8 mouse cellular contexts compared by ENCODE assay signal in the genomic region with DNA sequence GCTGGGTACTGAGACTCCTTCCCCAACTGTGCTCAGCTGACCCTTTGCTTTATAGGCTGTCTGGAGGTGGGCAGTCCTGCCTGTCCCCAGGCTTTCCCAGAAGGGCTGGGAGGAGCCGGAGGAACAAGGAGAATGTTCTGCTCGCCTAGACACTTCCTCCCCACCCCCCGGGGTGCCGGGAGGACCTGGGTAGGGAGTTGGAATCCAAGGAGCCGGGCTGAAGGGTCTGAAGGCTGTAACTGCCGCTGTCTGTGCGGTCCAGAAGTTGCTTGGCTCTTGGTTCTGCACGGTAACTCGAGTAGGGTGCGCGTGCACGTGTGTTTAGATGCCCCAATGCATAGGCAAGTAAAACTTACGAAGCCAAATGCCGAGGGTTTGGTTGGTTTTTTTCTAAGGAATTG.
DNase-seq lines count a peak whose midpoint lies in the region; ATAC-seq and TF ChIP-seq lines count a peak whose summit lies in the region.

No protein-coding gene starts in this region.

- H3K79me2 ChIP-seq in MEL (ENCODE audit: control insufficient read depth, insufficient read depth, low read length, poor library complexity) = peaks cover 38% of the 10 kb centered on the region
- peaks cover 87% of the 10 kb centered on the region for H3K79me2 ChIP-seq in macrophage (ENCODE audit: inconsistent target)

- peaks cover 32 to 38% of the 10 kb centered on the region in 2 experiments for H3K4me1 ChIP-seq in MEL (ENCODE audit: control insufficient read depth in 1 of 2, insufficient read depth in 2 of 2, low read length in 2 of 2)
- peaks cover 41% of the 10 kb centered on the region for H3K4me1 ChIP-seq in embryonic facial prominence, embryonic 14.5 days (ENCODE audit: control insufficient read depth, insufficient read depth, low read length)
- peaks cover 30 to 58% of the 10 kb centered on the region in 2 experiments for H3K4me1 ChIP-seq in heart, embryonic 14.5 days (ENCODE audit: control insufficient read depth in 2 of 2, insufficient read depth in 2 of 2, low read length in 2 of 2)

- H3K4me3 ChIP-seq in MEL (ENCODE audit: control insufficient read depth in 1 of 2, insufficient read depth in 1 of 2, low read depth in 2 of 2, low read length in 2 of 2) (peak overlapping the region; percentile 46 to 50), macrophage (ENCODE audit: inconsistent target) (peak overlapping the region; percentile 36)
- H3K4me3 ChIP-seq in embryonic facial prominence, embryonic 14.5 days (ENCODE audit: low read depth, low read length) = peak overlapping the region; percentile 25
- H3K4me3 ChIP-seq in heart, embryonic 14.5 days (ENCODE audit: control insufficient read depth in 1 of 2, insufficient read depth in 1 of 2, low read depth in 1 of 2, low read length in 2 of 2) = peak overlapping the region; percentile 27 to 32

- no peak for TF ChIP-seq RAD21 in MEL (IDR thresholded peaks at IDR 0.05; ENCODE audit: low read depth, low read length)

- H3K4me2 ChIP-seq in embryonic facial prominence, embryonic 14.5 days (ENCODE audit: low read depth, low read length) = peak overlapping the region; percentile 53
- H3K4me2 ChIP-seq in heart, embryonic 14.5 days (ENCODE audit: low read length) = peak overlapping the region; percentile 71

- TF ChIP-seq POLR2A in MEL (IDR thresholded peaks at IDR 0.05; ENCODE audit: control insufficient read depth in 1 of 2, insufficient read depth in 1 of 2, low read depth in 1 of 2, low read length in 2 of 2, poor library complexity in 1 of 2) = 0 out of 4 replicates have a peak, but pooled peaks of 1 of the 2 experiments have one; percentile 24

- peak; percentile 82 for DNase-seq in 3134 (ENCODE audit: extremely low read depth, insufficient read length, low spot score)
- peak; percentile 80 for DNase-seq in MEL (ENCODE audit: low read depth, low spot score)
- peak; percentile 84 for DNase-seq in embryonic facial prominence, embryonic 14.5 days (ENCODE audit: low spot score)
- DNase-seq in kidney, postnatal 10 days = peak; percentile 75
- peak; percentile 32 for DNase-seq in spleen, adult 12 weeks (ENCODE audit: low spot score)
- DNase-seq in layer of hippocampus, postnatal 10 days (ENCODE audit: low spot score in 2 of 2) = no peak

- H3K9me3 ChIP-seq in MEL (replicated peaks; ENCODE audit: insufficient read depth, low read length) = no peaks in the 10 kb centered on the region
- no peaks in the 10 kb centered on the region for H3K9me3 ChIP-seq in embryonic facial prominence, embryonic 14.5 days (ENCODE audit: control insufficient read depth, low read length)
- no peaks in the 10 kb centered on the region for H3K9me3 ChIP-seq in heart, embryonic 14.5 days (ENCODE audit: control insufficient read depth, low read length)

- H3K27ac ChIP-seq in MEL (ENCODE audit: control insufficient read depth, low read depth, low read length) (peak overlapping the region; percentile 95), macrophage (peak overlapping the region; percentile 94)
- H3K27ac ChIP-seq in embryonic facial prominence, embryonic 14.5 days (replicated peaks; ENCODE audit: low read depth, low read length) = peak overlapping the region; percentile 67
- H3K27ac ChIP-seq in heart, embryonic 14.5 days (replicated peaks in 1 of 2; ENCODE audit: control insufficient read depth in 1 of 2, insufficient read depth in 1 of 2, low read depth in 2 of 2, low read length in 2 of 2) = peak overlapping the region; percentile 64 to 69

- TF ChIP-seq EP300 in MEL (IDR thresholded peaks at IDR 0.05; ENCODE audit: low read depth in 1 of 2, low read length in 2 of 2) = no peak

- 4% methylated on average over 14 of the region's 14 CpGs for WGBS in embryonic facial prominence, embryonic 14.5 days
- 5% methylated on average over 14 of the region's 14 CpGs for WGBS in heart, embryonic 14.5 days
- 1% methylated on average over 14 of the region's 14 CpGs for WGBS in macrophage (ENCODE audit: missing documents)

- no peak for TF ChIP-seq CTCF in MEL (IDR thresholded peaks at IDR 0.05 in 2 of 3, conservative IDR thresholded peaks at IDR 0.05 in 1 of 3; ENCODE audit: control insufficient read depth in 1 of 3, insufficient read depth in 1 of 3, low read depth in 2 of 3, low read length in 3 of 3, poor library complexity in 1 of 3, severe bottlenecking in 1 of 3)

- no peaks in the 10 kb centered on the region for H3K27me3 ChIP-seq in MEL (ENCODE audit: control insufficient read depth in 1 of 2, insufficient read depth in 2 of 2, low read length in 2 of 2)
- H3K27me3 ChIP-seq in embryonic facial prominence, embryonic 14.5 days (replicated peaks; ENCODE audit: control insufficient read depth, insufficient read depth, low read length) = no peaks in the 10 kb centered on the region
- H3K27me3 ChIP-seq in heart, embryonic 14.5 days (ENCODE audit: control insufficient read depth, insufficient read depth, low read length) = no peaks in the 10 kb centered on the region

- peaks cover 0 to 40% of the 10 kb centered on the region in 2 experiments; a peak in 2 of 4 replicates for H3K36me3 ChIP-seq in MEL (ENCODE audit: control insufficient read depth in 1 of 2, insufficient read depth in 2 of 2, low read length in 2 of 2)
- H3K36me3 ChIP-seq in embryonic facial prominence, embryonic 14.5 days (ENCODE audit: control insufficient read depth, insufficient read depth, low read length) = no peaks in the 10 kb centered on the region
- no peaks in the 10 kb centered on the region for H3K36me3 ChIP-seq in heart, embryonic 14.5 days (ENCODE audit: control insufficient read depth, insufficient read depth, low read length)
- no peaks in the 10 kb centered on the region for H3K36me3 ChIP-seq in macrophage (ENCODE audit: inconsistent target)

- ATAC-seq in embryonic facial prominence, embryonic 14.5 days (ENCODE audit: low read depth) = peak; percentile 45; the same call in 1 of the 2 replicates
- ATAC-seq in heart, embryonic 14.5 days (ENCODE audit: insufficient number of reproducible peaks, insufficient read depth, low FRiP score, low read depth) = no peak

- H3K9ac ChIP-seq in MEL (ENCODE audit: control insufficient read depth, low read depth, low read length, poor library complexity, severe bottlenecking) = peak overlapping the region; percentile 84
- peak overlapping the region; percentile 41; the same call in 1 of the 2 replicates for H3K9ac ChIP-seq in embryonic facial prominence, embryonic 14.5 days (ENCODE audit: low read depth, low read length)
- H3K9ac ChIP-seq in heart, embryonic 14.5 days (ENCODE audit: low read length) = peak overlapping the region; percentile 68

TF ChIP-seq in MEL, 35 proteins besides CTCF, POLR2A, EP300 and RAD21:
- TF ChIP-seq HCFC1 (IDR thresholded peaks at IDR 0.05; ENCODE audit: low read depth, low read length) = no peak
- TF ChIP-seq ELF1 (IDR thresholded peaks at IDR 0.05; ENCODE audit: low read depth, low read length) = no peak
- TF ChIP-seq ZKSCAN1 (IDR thresholded peaks at IDR 0.05; ENCODE audit: low read depth, low read length) = no peak
- TF ChIP-seq MAX (IDR thresholded peaks at IDR 0.05; ENCODE audit: low read length) = peak; percentile 86
- TF ChIP-seq UBTF (IDR thresholded peaks at IDR 0.05; ENCODE audit: borderline replicate concordance, insufficient read depth, low read depth, low read length) = no peak
- peak; percentile 68 for TF ChIP-seq MXI1 (IDR thresholded peaks at IDR 0.05; ENCODE audit: low read depth, low read length)
- TF ChIP-seq MYB (IDR thresholded peaks at IDR 0.05; ENCODE audit: low read depth, low read length) = no peak
- no peak for TF ChIP-seq E2F4 (IDR thresholded peaks at IDR 0.05; ENCODE audit: borderline replicate concordance, low read depth, low read length)
- TF ChIP-seq NELFE (IDR thresholded peaks at IDR 0.05; ENCODE audit: low read depth, low read length) = 0 out of 2 replicates have a peak, but pooled peaks have one; percentile 12
- no peak for TF ChIP-seq MEF2A (IDR thresholded peaks at IDR 0.05; ENCODE audit: extremely low read depth, insufficient replicate concordance, low read depth, low read length, poor library complexity, severe bottlenecking)
- no peak for TF ChIP-seq NRF1 (IDR thresholded peaks at IDR 0.05; ENCODE audit: insufficient read depth, low read depth, low read length, poor library complexity, severe bottlenecking)
- peak; percentile 2; the same call in 1 of the 2 replicates for TF ChIP-seq ETS1 (IDR thresholded peaks at IDR 0.05; ENCODE audit: low read depth, low read length)
- TF ChIP-seq SMC3 (IDR thresholded peaks at IDR 0.05; ENCODE audit: low read depth, low read length) = peak; percentile 13; the same call in 1 of the 2 replicates
- TF ChIP-seq BHLHE40 (IDR thresholded peaks at IDR 0.05; ENCODE audit: borderline replicate concordance, low read depth, low read length) = no peak; the same call in 1 of the 2 replicates
- no peak; the same call in 1 of the 2 replicates for TF ChIP-seq SIN3A (IDR thresholded peaks at IDR 0.05; ENCODE audit: low read length)
- peak; percentile 75; the same call in 1 of the 2 replicates for TF ChIP-seq MYC (IDR thresholded peaks at IDR 0.05; ENCODE audit: low read depth, low read length)

Comparison
In these comparisons a context has a peak if more than half of its experiments do, and no peak if none do; other contexts are left out.
1. DNase-seq: peak in 3134 (single experiment), MEL (single experiment), embryonic facial prominence, embryonic 14.5 days (single experiment), kidney, postnatal 10 days (single experiment) and spleen, adult 12 weeks (single experiment); none in layer of hippocampus, postnatal 10 days (0 of 2).
2. Peak in every context shown above with its lines, with median percentiles within 50 percentile points of each other: H3K27ac ChIP-seq, H3K4me3 ChIP-seq and H3K9ac ChIP-seq.